Mouse (Mus musculus) thymus, adult 2 months (tissue): Measurements from ENCODE around the gene Zbtb17.

ENCODE experiments used
- CTCF ChIP-seq: fragments of 200-500 bp; IDR thresholded peaks from 2 replicates; pipeline ENCODE4 v1.5.1; 2012; ENCODE audit warnings: mild to moderate bottlenecking, control low read depth, low read length, moderate library complexity, borderline replicate concordance; ENCODE audit not compliant: control insufficient read depth, poor library complexity, insufficient read depth; ENCODE audit errors: extremely low read depth
- POLR2A ChIP-seq: fragments of 200-500 bp; IDR thresholded peaks from 2 replicates; pipeline ENCODE4 v1.6.1; 2012; ENCODE audit warnings: mild to moderate bottlenecking, low read length, control low read depth, moderate library complexity; ENCODE audit not compliant: control insufficient read depth, poor library complexity, insufficient read depth; ENCODE audit errors: extremely low read depth

GRCm38 (mm10) chr4:141400171-141400570 is 44.3 kb upstream of the Zbtb17 start:
- TF ChIP-seq CTCF = no peak
- no peak for TF ChIP-seq POLR2A
